Mouse (Mus musculus) C2C12 (cell line): ENCODE data around the gene Gm29776.

Experiments used
- CEBPB ChIP-seq: IDR thresholded peaks from one replicate; pipeline ENCODE4 v1.6.1; 2011; ENCODE audit warnings: low read depth, mild to moderate bottlenecking, control low read depth, moderate library complexity
- CTCF ChIP-seq: IDR thresholded peaks from one replicate; pipeline ENCODE4 v1.5.1; 2011; ENCODE audit not compliant: control insufficient read depth, insufficient read depth, insufficient read length
- MAX ChIP-seq: IDR thresholded peaks from one replicate; pipeline ENCODE4 v1.6.1; 2011; ENCODE audit warnings: mild to moderate bottlenecking, control low read depth
- MYOD1 ChIP-seq: IDR thresholded peaks from one replicate; pipeline ENCODE4 v1.6.1; 2011; ENCODE audit warnings: low read depth; ENCODE audit not compliant: control insufficient read depth, insufficient read length
- MYOG ChIP-seq: IDR thresholded peaks from one replicate; pipeline ENCODE4 v1.6.1; 2011; ENCODE audit not compliant: control insufficient read depth, insufficient read length; ENCODE audit errors: extremely low read depth
- USF1 ChIP-seq: IDR thresholded peaks from one replicate; pipeline ENCODE4 v1.6.1; 2011; ENCODE audit warnings: low read depth, mild to moderate bottlenecking, control low read depth, moderate library complexity

DNA sequence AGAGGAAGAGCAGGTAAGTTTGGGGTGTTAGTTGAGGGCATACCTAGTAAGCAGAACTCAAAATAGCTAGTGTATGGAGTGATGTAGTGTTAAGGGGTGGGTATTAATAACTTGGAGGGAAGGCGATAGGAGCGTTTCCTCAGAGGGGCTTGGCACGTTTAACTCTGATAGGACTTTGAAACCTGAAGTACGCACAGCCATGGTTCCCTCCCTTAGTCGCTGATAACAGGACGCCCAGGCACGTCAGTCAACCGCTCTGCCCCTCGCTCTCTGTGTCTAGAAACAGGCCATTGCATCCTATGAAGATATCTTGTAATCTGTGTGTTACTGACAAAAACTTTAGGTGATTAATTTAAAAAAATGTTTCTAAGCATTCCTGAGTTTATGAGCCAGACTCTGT lies 47.4 kb upstream of the Gm29776 start:
- TF ChIP-seq CTCF (no peak), MAX (no peak), USF1 (no peak), MYOG (no peak), MYOD1 (no peak), CEBPB (no peak)
